ENCODE assay signal across 33 mouse cellular contexts in the genomic region with DNA sequence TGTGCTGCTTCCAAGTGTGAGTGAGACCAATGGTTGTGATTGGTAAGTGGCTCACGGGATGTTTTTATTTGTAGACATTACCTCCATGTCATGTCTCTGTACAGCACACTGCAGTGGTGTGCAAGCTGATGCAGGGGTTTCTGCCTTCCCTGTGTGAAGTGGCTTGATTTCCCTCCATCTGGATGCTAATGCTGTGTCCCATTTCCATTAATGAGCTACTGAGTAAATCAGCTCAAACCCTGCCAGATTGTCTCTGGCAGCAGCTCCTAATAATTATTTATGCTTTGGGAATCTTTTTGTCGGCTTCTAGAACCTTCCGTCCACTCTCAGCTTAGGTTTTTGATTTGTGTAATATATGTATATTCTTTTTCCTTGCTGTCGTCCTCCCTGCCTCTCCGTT. TPM values are rescaled to one million over a fixed set of nuclear protein-coding genes. Genes with fewer than 3 reads are reported as not detected.
DNase-seq lines count a peak whose midpoint lies in the region; ATAC-seq and TF ChIP-seq lines count a peak whose summit lies in the region.
"Had no signal": no experiment of that assay in that cellular context is flagged by ENCODE, and none has a peak within 500 bp of the region (broad histone marks: within the 10 kb centered on the region; RNA-seq: fewer than 3 reads in every experiment).

No protein-coding gene starts in this region.

- H3K4me3 ChIP-seq in cerebellum, adult 2 months (replicated peaks; ENCODE audit: insufficient read depth, low read depth, low read length), result no peak overlapping the region
- no peak overlapping the region for H3K4me3 ChIP-seq in hindbrain, embryonic 13.5 days
- H3K4me3 ChIP-seq in hindbrain, embryonic 16.5 days (ENCODE audit: low read length), result no peak overlapping the region
- no peak overlapping the region for H3K4me3 ChIP-seq in midbrain, postnatal 0 days (ENCODE audit: low read depth, low read length)
- H3K4me3 ChIP-seq in midbrain, embryonic 15.5 days, result no peak overlapping the region
- H3K4me3 ChIP-seq in forebrain, postnatal 0 days (ENCODE audit: low read depth, low read length), result no peak overlapping the region
- H3K4me3 ChIP-seq: embryonic facial prominence, embryonic 12.5 days; hindbrain, embryonic 10.5 days; limb, embryonic 10.5 days; limb, embryonic 15.5 days; liver, embryonic 13.5 days; midbrain, embryonic 13.5 days; neural tube, embryonic 15.5 days had no signal

- H3K4me2 ChIP-seq in hindbrain, embryonic 13.5 days, result no peak overlapping the region
- no peak overlapping the region for H3K4me2 ChIP-seq in hindbrain, embryonic 16.5 days (ENCODE audit: low read length)
- H3K4me2 ChIP-seq in midbrain, postnatal 0 days (ENCODE audit: low read depth, low read length, poor library complexity, severe bottlenecking), result no peak overlapping the region
- no peak overlapping the region for H3K4me2 ChIP-seq in midbrain, embryonic 15.5 days
- H3K4me2 ChIP-seq in forebrain, postnatal 0 days (ENCODE audit: low read depth), result no peak overlapping the region
- H3K4me2 ChIP-seq: embryonic facial prominence, embryonic 12.5 days; limb, embryonic 15.5 days; liver, embryonic 13.5 days; midbrain, embryonic 13.5 days; neural tube, embryonic 15.5 days had no signal

- peak in 1 of 2 experiments; percentile 17 for DNase-seq in cerebellum, adult 2 months
- DNase-seq in cerebellum, adult 8-10 months, result no peak
- DNase-seq in midbrain, postnatal 0 days (ENCODE audit: low spot score), result peak; percentile 22
- DNase-seq in forebrain, postnatal 0 days, result peak; percentile 56
- no peak for DNase-seq in kidney, postnatal 10 days
- DNase-seq: adrenal gland, adult 8-10 months; cerebellum, adult 18-20 months; cerebellum, postnatal 25 days; embryo, embryonic 11 days; heart, postnatal 14 days; kidney, adult 11 months; liver, embryonic 13.5 days; lung, adult 18-20 months; right cerebral cortex, postnatal 4 days; thymus, adult 18-20 months; thymus, postnatal 25 days had no signal

- H3K27me3 ChIP-seq in cerebellum, adult 2 months (ENCODE audit: control insufficient read depth, insufficient read depth, low read length), result no peaks in the 10 kb centered on the region
- no peaks in the 10 kb centered on the region for H3K27me3 ChIP-seq in hindbrain, embryonic 13.5 days
- no peaks in the 10 kb centered on the region for H3K27me3 ChIP-seq in hindbrain, embryonic 16.5 days (replicated peaks; ENCODE audit: control insufficient read depth, insufficient read depth, low read length)
- no peaks in the 10 kb centered on the region for H3K27me3 ChIP-seq in midbrain, postnatal 0 days (ENCODE audit: insufficient read depth, low read length)
- no peaks in the 10 kb centered on the region for H3K27me3 ChIP-seq in midbrain, embryonic 15.5 days (replicated peaks)
- no peaks in the 10 kb centered on the region for H3K27me3 ChIP-seq in forebrain, postnatal 0 days (ENCODE audit: insufficient read depth, low read length)
- H3K27me3 ChIP-seq: CH12.LX; embryonic facial prominence, embryonic 12.5 days; limb, embryonic 15.5 days; liver, embryonic 13.5 days; midbrain, embryonic 13.5 days; neural tube, embryonic 15.5 days had no signal

- TF ChIP-seq CTCF in cerebellum, adult 2 months (IDR thresholded peaks at IDR 0.05; ENCODE audit: borderline replicate concordance, insufficient read depth, low read depth, low read length), result no peak
- no peak for TF ChIP-seq CTCF in midbrain, postnatal 0 days (IDR thresholded peaks at IDR 0.05)
- TF ChIP-seq CTCF in forebrain, postnatal 0 days (IDR thresholded peaks at IDR 0.05; ENCODE audit: low read depth), result no peak

- no peak for ATAC-seq in hindbrain, embryonic 13.5 days (ENCODE audit: low FRiP score)
- no peak for ATAC-seq in hindbrain, embryonic 16.5 days
- ATAC-seq in midbrain, postnatal 0 days (ENCODE audit: low FRiP score), result no peak
- ATAC-seq in midbrain, embryonic 15.5 days (replicated peaks), result no peak
- peak; percentile 69; the same call in 1 of the 2 replicates for ATAC-seq in forebrain, postnatal 0 days
- ATAC-seq: lung, postnatal 0 days; midbrain, embryonic 13.5 days had no signal

- TF ChIP-seq POLR2A in cerebellum, adult 2 months (IDR thresholded peaks at IDR 0.05; ENCODE audit: borderline replicate concordance, insufficient read depth, low read length), result no peak

- H3K36me3 ChIP-seq in hindbrain, embryonic 13.5 days, result peaks cover 75% of the 10 kb centered on the region
- peaks cover 18% of the 10 kb centered on the region for H3K36me3 ChIP-seq in hindbrain, embryonic 16.5 days (ENCODE audit: control insufficient read depth, insufficient read depth, low read length)
- peaks cover 39% of the 10 kb centered on the region for H3K36me3 ChIP-seq in midbrain, postnatal 0 days (ENCODE audit: insufficient read depth, low read length)
- H3K36me3 ChIP-seq in midbrain, embryonic 15.5 days (replicated peaks), result peaks cover 24% of the 10 kb centered on the region; the same call in 1 of the 2 replicates
- peaks cover 54% of the 10 kb centered on the region for H3K36me3 ChIP-seq in forebrain, postnatal 0 days (ENCODE audit: insufficient read depth)

- H3K4me1 ChIP-seq in cerebellum, adult 2 months (ENCODE audit: control insufficient read depth, insufficient read depth, low read length), result peaks cover 13% of the 10 kb centered on the region
- H3K4me1 ChIP-seq in hindbrain, embryonic 13.5 days (replicated peaks), result 0 out of 2 replicates have a peak, but pooled peaks cover 6% of the 10 kb centered on the region
- no peaks in the 10 kb centered on the region for H3K4me1 ChIP-seq in hindbrain, embryonic 16.5 days (ENCODE audit: control insufficient read depth, insufficient read depth, low read depth, low read length)
- no peaks in the 10 kb centered on the region for H3K4me1 ChIP-seq in midbrain, postnatal 0 days (ENCODE audit: insufficient read depth, low read length)
- no peaks in the 10 kb centered on the region for H3K4me1 ChIP-seq in midbrain, embryonic 15.5 days
- H3K4me1 ChIP-seq in forebrain, postnatal 0 days (ENCODE audit: insufficient read depth), result no peaks in the 10 kb centered on the region
- H3K4me1 ChIP-seq: embryonic facial prominence, embryonic 12.5 days; hindbrain, embryonic 10.5 days; limb, embryonic 10.5 days; limb, embryonic 15.5 days; liver, embryonic 13.5 days had no signal

- H3K9me3 ChIP-seq in hindbrain, embryonic 13.5 days, result no peaks in the 10 kb centered on the region
- H3K9me3 ChIP-seq in hindbrain, embryonic 16.5 days (ENCODE audit: control insufficient read depth, low read length), result no peaks in the 10 kb centered on the region
- no peaks in the 10 kb centered on the region for H3K9me3 ChIP-seq in midbrain, postnatal 0 days (ENCODE audit: low read length)
- no peaks in the 10 kb centered on the region for H3K9me3 ChIP-seq in midbrain, embryonic 15.5 days
- no peaks in the 10 kb centered on the region for H3K9me3 ChIP-seq in forebrain, postnatal 0 days (ENCODE audit: low read length)
- H3K9me3 ChIP-seq: embryonic facial prominence, embryonic 12.5 days; hindbrain, embryonic 10.5 days; limb, embryonic 10.5 days; limb, embryonic 15.5 days; liver, embryonic 13.5 days; midbrain, embryonic 13.5 days; neural tube, embryonic 15.5 days had no signal

- H3K9ac ChIP-seq in hindbrain, embryonic 13.5 days, result no peak overlapping the region
- no peak overlapping the region for H3K9ac ChIP-seq in hindbrain, embryonic 16.5 days (ENCODE audit: low read depth, low read length)
- H3K9ac ChIP-seq in midbrain, postnatal 0 days (replicated peaks; ENCODE audit: low read length, poor library complexity, severe bottlenecking), result no peak overlapping the region
- H3K9ac ChIP-seq in midbrain, embryonic 15.5 days, result no peak overlapping the region
- no peak overlapping the region for H3K9ac ChIP-seq in forebrain, postnatal 0 days
- H3K9ac ChIP-seq: embryonic facial prominence, embryonic 12.5 days; limb, embryonic 15.5 days; liver, embryonic 13.5 days; midbrain, embryonic 13.5 days; neural tube, embryonic 15.5 days had no signal

- peak overlapping the region; percentile 43; the same call in 1 of the 2 replicates for H3K27ac ChIP-seq in cerebellum, adult 2 months (ENCODE audit: insufficient read depth, low read length)
- H3K27ac ChIP-seq in hindbrain, embryonic 13.5 days, result 0 out of 2 replicates have a peak overlapping the region, but pooled peaks have one; percentile 19
- H3K27ac ChIP-seq in hindbrain, embryonic 16.5 days (ENCODE audit: low read depth, low read length), result no peak overlapping the region
- H3K27ac ChIP-seq in midbrain, postnatal 0 days (ENCODE audit: low read depth, low read length), result no peak overlapping the region
- no peak overlapping the region for H3K27ac ChIP-seq in midbrain, embryonic 15.5 days
- H3K27ac ChIP-seq in forebrain, postnatal 0 days (ENCODE audit: low read depth, low read length), result peak overlapping the region; percentile 1; the same call in 1 of the 2 replicates
- H3K27ac ChIP-seq: embryonic facial prominence, embryonic 12.5 days; hindbrain, embryonic 10.5 days; limb, embryonic 10.5 days; limb, embryonic 15.5 days; liver, embryonic 13.5 days; macrophage; midbrain, embryonic 13.5 days; neural tube, embryonic 15.5 days; stomach, postnatal 0 days had no signal

- WGBS in cerebellum, adult 2 months, result 55% methylated on average over 5 of the region's 5 CpGs
- 89% methylated on average over 5 of the region's 5 CpGs for WGBS in hindbrain, embryonic 13.5 days
- 75% methylated on average over 5 of the region's 5 CpGs for WGBS in hindbrain, embryonic 16.5 days
- 72% methylated on average over 5 of the region's 5 CpGs for WGBS in midbrain, postnatal 0 days
- WGBS in midbrain, embryonic 15.5 days, result 66% methylated on average over 5 of the region's 5 CpGs
- 55% methylated on average over 5 of the region's 5 CpGs for WGBS in forebrain, postnatal 0 days

RNA-seq across cellular contexts. Expression of a gene that starts 0.9 kb away (rescaled TPM):
- polyA plus RNA-seq in cerebellum, adult 2 months (2012; rRNA removed), result 5.3 and 6.1 TPM in 2 replicates
- polyA plus RNA-seq in hindbrain, embryonic 13.5 days (2015; fragmentation: Nextera tagmentation; extraction: Ambion mirVana), result 0.97 and 1.0 TPM in 2 replicates
- polyA plus RNA-seq in hindbrain, embryonic 16.5 days (2015; fragmentation: Nextera tagmentation; extraction: Ambion mirVana), result 0.56 and 0.95 TPM in 2 replicates
- 0.38 and 1.4 TPM in 2 replicates for total RNA-seq in midbrain, postnatal 0 days (2014; rRNA removed)
- 0.81 and 0.96 TPM in 2 replicates for polyA plus RNA-seq in midbrain, postnatal 0 days (2015; fragmentation: Nextera tagmentation; extraction: Ambion mirVana)
- polyA plus RNA-seq in midbrain, embryonic 15.5 days (2015; fragmentation: Nextera tagmentation; extraction: Ambion mirVana), result 0.99 and 1.0 TPM in 2 replicates
- 1.6 and 3.0 TPM in 2 replicates for total RNA-seq in forebrain, postnatal 0 days (2014; rRNA removed)
- 0.49 and 0.90 TPM in 2 replicates for polyA plus RNA-seq in forebrain, postnatal 0 days (2015; fragmentation: Nextera tagmentation; extraction: Ambion mirVana)

RNA-seq across cellular contexts. Expression of a gene that starts 28.0 kb away (rescaled TPM):
- polyA plus RNA-seq in cerebellum, adult 2 months (2012; rRNA removed), result 68.1 and 72.4 TPM in 2 replicates
- 47.8 and 48.0 TPM in 2 replicates for polyA plus RNA-seq in hindbrain, embryonic 13.5 days (2015; fragmentation: Nextera tagmentation; extraction: Ambion mirVana)
- 36.4 and 45.2 TPM in 2 replicates for polyA plus RNA-seq in hindbrain, embryonic 16.5 days (2015; fragmentation: Nextera tagmentation; extraction: Ambion mirVana)
- total RNA-seq in midbrain, postnatal 0 days (2014; rRNA removed), result 22.6 and 31.4 TPM in 2 replicates
- polyA plus RNA-seq in midbrain, postnatal 0 days (2015; fragmentation: Nextera tagmentation; extraction: Ambion mirVana), result 25.5 and 25.8 TPM in 2 replicates
- 46.5 and 50.3 TPM in 2 replicates for polyA plus RNA-seq in midbrain, embryonic 15.5 days (2015; fragmentation: Nextera tagmentation; extraction: Ambion mirVana)
- total RNA-seq in forebrain, postnatal 0 days (2014; rRNA removed), result 33.6 and 33.7 TPM in 2 replicates
- polyA plus RNA-seq in forebrain, postnatal 0 days (2015; fragmentation: Nextera tagmentation; extraction: Ambion mirVana), result 22.8 and 24.7 TPM in 2 replicates

RNA-seq across cellular contexts. Expression of a gene that starts 37.9 kb away (rescaled TPM):
- 165 and 168 TPM in 2 replicates for polyA plus RNA-seq in cerebellum, adult 2 months (2012; rRNA removed)
- polyA plus RNA-seq in hindbrain, embryonic 13.5 days (2015; fragmentation: Nextera tagmentation; extraction: Ambion mirVana), result 57.6 and 67.5 TPM in 2 replicates
- polyA plus RNA-seq in hindbrain, embryonic 16.5 days (2015; fragmentation: Nextera tagmentation; extraction: Ambion mirVana), result 24.3 and 31.0 TPM in 2 replicates
- total RNA-seq in midbrain, postnatal 0 days (2014; rRNA removed), result 55.4 and 69.2 TPM in 2 replicates
- polyA plus RNA-seq in midbrain, postnatal 0 days (2015; fragmentation: Nextera tagmentation; extraction: Ambion mirVana), result 14.7 and 15.6 TPM in 2 replicates
- 38.9 and 44.0 TPM in 2 replicates for polyA plus RNA-seq in midbrain, embryonic 15.5 days (2015; fragmentation: Nextera tagmentation; extraction: Ambion mirVana)
- total RNA-seq in forebrain, postnatal 0 days (2014; rRNA removed), result 101 and 104 TPM in 2 replicates
- 41.0 and 43.9 TPM in 2 replicates for polyA plus RNA-seq in forebrain, postnatal 0 days (2015; fragmentation: Nextera tagmentation; extraction: Ambion mirVana)
- total RNA-seq: gastrocnemius, adult 8-10 months; megakaryocyte-erythroid progenitor cell, adult 5-6 weeks had no signal
- polyA plus RNA-seq: C2C12; macrophage; spleen, adult 2 months had no signal

Comparison
In these comparisons a context has a peak if more than half of its experiments do, and no peak if none do; other contexts are left out.
1. H3K27ac ChIP-seq: peak in cerebellum, adult 2 months (single experiment), hindbrain, embryonic 13.5 days (single experiment) and forebrain, postnatal 0 days (single experiment); none in hindbrain, embryonic 16.5 days (single experiment), midbrain, postnatal 0 days (single experiment) and midbrain, embryonic 15.5 days (single experiment).
2. DNase-seq: peak in midbrain, postnatal 0 days (single experiment) and forebrain, postnatal 0 days (single experiment); none in cerebellum, adult 8-10 months (single experiment) and kidney, postnatal 10 days (single experiment).